Mouse (Mus musculus) WW6 (cell line): ENCODE results near the gene Cbs.

Experiments used
- DNase-seq: peaks from one replicate; pipeline ENCODE4 v3.0.0-alpha.2; 2013; ENCODE audit warnings: low read depth, low spot score

Cbs gene

DNA sequence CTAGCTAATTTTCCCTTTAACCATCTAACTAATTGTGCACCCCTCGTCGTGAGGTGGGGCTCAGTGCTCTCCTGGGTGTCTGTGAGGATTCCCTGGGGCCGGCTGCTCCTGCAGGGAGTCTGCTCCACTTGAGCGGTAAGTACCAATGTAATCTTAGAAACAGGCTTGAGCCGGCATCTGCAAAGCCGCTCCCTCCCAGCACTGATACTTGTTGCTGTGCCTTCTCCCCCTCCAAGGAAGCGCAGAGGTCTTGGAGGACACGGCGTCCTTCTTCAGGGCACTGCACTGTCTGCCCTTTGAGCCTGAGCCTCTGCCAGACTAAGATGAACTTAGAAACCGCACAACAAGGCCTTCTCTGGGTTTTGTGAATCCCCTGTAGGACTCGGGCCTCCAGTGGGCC lies 46.2 kb downstream of the Cbs start:
- no peak for DNase-seq

DNA sequence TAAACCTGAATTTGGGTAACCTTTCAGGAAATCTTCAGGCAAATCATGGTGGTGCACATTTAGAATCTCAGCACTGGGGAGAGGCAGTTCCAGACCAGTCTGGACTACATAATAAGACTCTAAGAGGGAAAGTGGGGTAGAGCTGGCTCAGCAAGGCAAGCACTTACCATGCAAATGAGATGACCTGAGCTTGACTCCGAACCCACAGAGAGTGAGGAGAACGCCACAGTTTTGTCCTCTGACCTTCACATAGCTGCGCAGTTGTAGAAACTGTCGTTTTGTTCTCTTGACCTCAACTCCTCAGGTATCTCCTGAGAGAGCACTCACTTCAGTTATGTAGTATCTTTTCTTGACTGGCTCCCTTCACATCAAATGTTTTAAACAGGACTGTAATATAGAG lies 48.3 kb downstream of the Cbs start:
- no peak for DNase-seq

GRCm38 (mm10) chr17:31588115-31588514 lies 48.9 kb downstream of the Cbs start:
- no peak for DNase-seq

DNA sequence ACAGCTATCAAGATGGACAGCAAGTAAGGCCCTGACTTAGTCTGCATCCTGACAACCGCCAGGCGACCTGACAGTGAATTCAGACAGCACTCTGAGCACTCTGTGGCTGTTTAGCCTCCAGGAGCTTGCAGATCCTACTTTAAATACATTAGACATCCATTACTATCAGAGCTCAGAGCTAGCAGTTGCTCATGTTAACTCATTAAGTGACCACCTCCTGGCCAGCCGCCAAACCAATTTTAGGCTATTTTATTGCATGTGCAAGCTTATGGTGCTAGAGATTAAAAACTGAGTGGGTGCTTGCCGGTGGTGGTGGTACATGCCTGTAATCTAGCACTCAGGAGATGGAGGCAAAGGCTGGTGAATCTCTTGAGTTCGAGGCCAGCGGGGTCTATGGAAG lies 53.3 kb downstream of the Cbs start:
- no peak for DNase-seq

GRCm38 (mm10) chr17:31583185-31583584 lies 53.9 kb downstream of the Cbs start:
- no peak for DNase-seq

DNA sequence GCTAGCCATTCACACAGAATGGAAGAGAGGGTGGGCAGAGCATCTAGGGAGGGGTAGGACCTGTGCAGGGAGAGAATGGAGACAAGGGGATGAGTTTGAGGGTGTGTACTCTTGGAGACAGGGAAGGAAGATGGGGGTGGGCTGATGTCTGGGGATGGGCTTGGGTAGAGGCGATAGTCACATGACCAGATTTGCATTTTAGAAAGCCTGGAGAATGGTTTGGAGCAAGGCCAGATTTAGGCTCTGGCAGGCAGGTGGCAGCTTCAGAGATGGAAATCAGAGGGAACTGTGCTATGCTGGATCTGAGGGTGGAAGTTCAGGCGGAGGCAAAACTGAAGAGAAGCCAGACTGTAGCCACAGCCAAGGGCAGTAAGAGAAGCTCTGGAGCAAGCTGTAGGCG lies 56.7 kb downstream of the Cbs start:
- DNase-seq = no peak

- DNase-seq = no peak
These were observed 60.5 kb downstream of the Cbs start for GRCm38 (mm10) chr17:31576394-31577175.

- no peak for DNase-seq
These were observed 62.4 kb downstream of the Cbs start for GRCm38 (mm10) chr17:31574662-31575061.

DNA sequence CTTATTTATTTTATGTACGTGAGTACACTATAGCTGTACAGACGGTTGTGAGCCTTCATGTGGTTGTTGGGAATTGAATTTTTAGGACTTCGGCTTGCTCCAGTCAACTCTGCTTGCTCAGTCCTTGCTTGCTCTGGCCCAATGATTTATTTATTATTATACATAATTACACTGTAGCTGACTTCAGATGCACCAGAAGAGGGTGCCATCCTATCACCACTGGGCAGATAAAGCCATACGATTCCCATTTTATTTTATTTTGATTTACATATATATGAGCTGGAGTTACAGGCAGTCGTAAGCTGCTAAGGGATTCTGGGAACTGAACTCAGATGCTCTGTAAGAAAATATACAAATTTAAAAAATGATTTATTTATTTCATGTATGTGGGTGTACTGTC lies 65.3 kb downstream of the Cbs start:
- DNase-seq = no peak

DNA sequence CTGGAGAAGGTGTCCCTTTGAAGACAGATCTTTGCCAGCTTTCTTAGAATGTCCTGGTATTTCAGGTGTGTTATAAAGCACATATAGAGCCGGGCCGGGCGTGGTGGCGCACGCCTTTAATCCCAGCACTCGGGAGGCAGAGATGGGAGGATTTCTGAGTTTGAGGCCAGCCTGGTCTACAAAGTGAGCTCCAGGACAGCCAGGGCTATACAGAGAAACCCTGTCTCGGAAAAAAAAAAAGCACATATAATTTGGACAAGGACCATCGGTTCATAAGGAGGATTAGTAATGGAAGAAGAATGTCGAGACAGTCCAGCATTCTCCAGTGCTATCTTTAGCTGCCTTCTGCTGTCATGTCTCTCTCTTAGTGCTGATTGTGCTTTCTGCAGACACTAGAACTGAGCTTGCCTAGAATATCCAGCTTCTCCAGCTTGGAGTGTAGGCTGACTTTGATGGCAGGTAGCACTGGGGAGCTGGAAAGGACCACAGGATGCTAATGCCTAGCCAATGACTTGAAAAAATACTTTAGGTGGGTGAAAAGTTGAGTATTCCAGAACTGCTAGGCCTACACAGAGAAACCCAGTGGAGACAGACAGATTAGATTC lies 66.6 kb downstream of the Cbs start:
- peak; percentile 85 for DNase-seq

DNA sequence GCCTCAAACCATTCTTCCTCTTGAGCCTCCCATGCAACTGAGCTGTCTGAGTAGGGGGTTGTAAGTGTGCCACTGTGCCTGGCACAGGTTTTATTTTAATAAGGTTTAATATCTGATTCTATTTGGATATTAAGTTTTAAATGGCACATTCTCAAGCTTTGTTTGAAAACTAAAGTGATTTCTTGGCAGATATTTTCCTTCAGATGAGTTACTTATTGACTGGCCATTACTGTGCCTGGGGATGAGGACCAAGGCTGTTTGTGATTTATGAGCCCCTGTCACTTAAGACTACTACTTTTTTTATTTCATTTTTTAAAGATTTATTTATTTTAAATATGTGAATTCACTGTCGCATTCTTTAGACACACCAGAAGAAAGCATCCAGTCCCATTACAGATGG lies 67.3 kb downstream of the Cbs start:
- DNase-seq = no peak

DNA sequence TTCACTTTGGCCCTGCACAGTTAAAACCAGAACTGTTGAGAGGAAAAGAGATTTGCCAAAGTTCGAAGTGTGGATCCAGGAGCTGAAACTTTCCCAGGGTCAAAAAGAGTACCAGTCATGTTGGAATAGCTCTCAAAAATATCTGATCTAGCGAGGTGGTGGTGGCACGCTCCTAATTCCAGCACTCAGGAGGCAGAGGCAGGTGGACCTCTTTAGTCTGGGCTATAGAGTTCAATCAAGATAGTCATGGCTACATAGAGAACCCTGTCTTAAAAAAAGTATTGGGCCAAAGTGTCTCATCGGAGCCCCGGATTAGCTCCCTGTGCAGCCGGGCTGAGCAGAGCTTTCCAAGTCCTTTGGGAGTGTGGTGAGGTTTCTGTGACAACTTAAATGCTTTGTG lies 70.8 kb downstream of the Cbs start:
- DNase-seq = no peak

- DNase-seq = no peak
These were observed 71.6 kb downstream of the Cbs start for GRCm38 (mm10) chr17:31565141-31566056.

- DNase-seq = no peak
These were observed 72.2 kb downstream of the Cbs start for GRCm38 (mm10) chr17:31564858-31565140.

- DNase-seq = peak; percentile 99
These were observed 72.8 kb downstream of the Cbs start, which contains the start of gene Pknox1 for GRCm38 (mm10) chr17:31564015-31564857. Pknox1 (plus strand) TSS chr17:31564734.

DNA sequence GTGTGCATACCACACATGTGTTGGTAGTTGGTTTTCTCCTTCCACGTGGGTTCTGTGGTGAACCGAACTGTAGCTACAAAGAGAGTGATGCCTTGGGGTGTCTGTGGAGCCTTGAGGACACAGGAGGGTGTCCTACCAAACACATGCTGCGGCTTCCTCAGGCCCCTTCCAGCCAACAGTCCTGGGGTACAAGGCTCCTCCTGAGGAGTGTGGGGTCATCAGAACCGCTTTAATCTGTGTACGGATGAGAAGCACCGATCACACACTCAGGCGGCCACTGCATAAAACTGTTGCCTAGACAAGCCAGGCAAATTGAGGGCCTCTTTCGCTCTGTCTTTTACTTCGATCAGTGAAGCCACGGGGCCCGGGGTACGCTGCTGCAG lies 73.4 kb downstream of the Cbs start:
- no peak for DNase-seq

GRCm38 (mm10) chr17:31559021-31559789 lies 77.8 kb downstream of the Cbs start:
- DNase-seq = no peak
